Mouse (Mus musculus) G1E (cell line): ENCODE measurements around the gene Nt5c.

Experiments used
- CTCF ChIP-seq: IDR thresholded peaks from 2 replicates; pipeline ENCODE4 v1.5.1; 2012; ENCODE audit warnings: low read depth, low read length, inconsistent platforms, mixed read lengths
- GATA1 ChIP-seq: IDR thresholded peaks from 2 replicates; pipeline ENCODE4 v1.6.1; 2012; ENCODE audit warnings: borderline replicate concordance, low read length, inconsistent platforms, mixed read lengths

DNA sequence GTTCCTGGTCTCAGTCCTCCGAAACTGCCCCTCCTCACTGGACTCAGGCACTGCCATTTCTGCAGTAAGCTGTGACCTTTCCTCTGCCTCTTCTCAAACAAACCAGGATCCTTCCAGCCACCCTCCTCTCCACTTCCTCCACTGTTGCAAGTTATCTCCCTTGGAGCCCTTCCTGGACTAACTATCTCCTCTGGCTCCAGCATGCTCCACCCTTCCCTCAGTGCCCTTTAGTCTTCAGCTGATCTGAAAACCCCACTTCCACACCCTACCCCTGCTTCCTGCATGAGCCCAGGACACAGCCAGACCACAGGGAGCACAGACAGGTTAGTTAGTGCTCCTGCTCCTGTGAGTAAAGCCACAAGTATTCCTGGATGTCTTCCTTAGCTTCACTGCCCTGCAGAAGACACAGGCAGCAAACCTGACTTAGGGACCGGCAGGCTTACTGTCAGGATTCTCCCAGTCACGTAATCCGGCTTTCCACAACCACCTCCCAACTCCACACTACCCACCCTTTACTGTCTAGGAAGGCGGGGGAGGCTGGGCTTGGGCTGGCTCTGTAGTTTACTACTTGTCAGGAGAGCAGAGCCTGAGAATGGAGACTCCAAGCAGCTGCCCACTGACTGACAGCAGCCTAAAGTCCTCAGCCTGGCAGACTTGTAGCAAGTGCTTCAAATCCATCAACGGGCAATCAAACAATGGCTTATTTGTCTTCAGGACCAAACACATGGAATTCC, 18.3 kb upstream of the Nt5c start:
- TF ChIP-seq CTCF = no peak
- TF ChIP-seq GATA1 = no peak
